Mouse (Mus musculus): ENCODE results near the gene Sirt1.

DNA sequence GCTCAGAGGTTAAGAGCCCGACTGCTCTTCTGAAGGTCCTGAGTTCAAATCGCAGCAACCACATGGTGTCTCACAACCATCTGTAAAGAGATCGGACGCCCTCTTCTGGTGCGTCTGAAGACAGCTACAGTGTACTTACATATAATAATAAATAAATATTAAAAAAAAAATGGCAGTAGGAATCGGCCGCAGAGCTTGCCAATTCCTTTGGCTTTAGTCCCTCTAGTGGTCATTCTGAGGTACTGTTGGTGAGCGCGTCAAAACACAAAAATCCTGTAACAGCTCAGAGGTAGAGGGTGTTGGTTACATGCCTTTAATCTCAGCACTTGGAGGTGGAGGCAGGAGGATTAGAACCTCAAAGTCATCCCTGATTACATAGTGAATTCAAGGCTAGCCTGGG lies 4.0 kb downstream of the Sirt1 start:
- TF ChIP-seq POLR2A (IDR thresholded peaks at IDR 0.05; ENCODE audit: extremely low read depth, insufficient read depth, low read length) (no peak), CTCF (IDR thresholded peaks at IDR 0.05; ENCODE audit: extremely low read depth, insufficient read depth, low read length) (peak; percentile 66)

Measured in cortical plate, adult 2 months (tissue).